Mouse (Mus musculus): ENCODE data around the gene Dnajb3.
"Not testable (repeated sequence)": the region's sequence is repeated elsewhere in the genome, so short reads cannot be mapped to it uniquely, and the experiment has no call there.

The Dnajb3 gene

GRCm38 (mm10) chr1:88231803-88232499 is 26.4 kb upstream of the Dnajb3 start:
- no peak for DNase-seq (ENCODE audit: low spot score in 2 of 2)

GRCm38 (mm10) chr1:88230981-88231802 is 25.6 kb upstream of the Dnajb3 start:
- DNase-seq (ENCODE audit: low spot score in 2 of 2) = no peak

- no peak for DNase-seq (ENCODE audit: low spot score in 2 of 2)
Observed at GRCm38 (mm10) chr1:88230421-88230820, 24.8 kb upstream of the Dnajb3 start.

- DNase-seq (ENCODE audit: low spot score in 2 of 2) = no peak
Observed at GRCm38 (mm10) chr1:88229986-88230385, 24.4 kb upstream of the Dnajb3 start.

GRCm38 (mm10) chr1:88229566-88229965 is 24.0 kb upstream of the Dnajb3 start:
- no peak for DNase-seq (ENCODE audit: low spot score in 2 of 2)

- DNase-seq (ENCODE audit: low spot score in 2 of 2) = peak in 1 of 2 experiments; percentile 7
Observed at GRCm38 (mm10) chr1:88228121-88228520, 22.5 kb upstream of the Dnajb3 start.

- DNase-seq (ENCODE audit: low spot score in 2 of 2) = no peak
Observed at GRCm38 (mm10) chr1:88227482-88227881, 21.9 kb upstream of the Dnajb3 start.

GRCm38 (mm10) chr1:88226670-88227379 is 21.2 kb upstream of the Dnajb3 start, which contains the start of gene Mroh2a:
Gene Mroh2a, plus strand, starts transcription at chr1:88226986.
- peak in 1 of 2 experiments; percentile 19 for DNase-seq (ENCODE audit: low spot score in 2 of 2)

- DNase-seq (ENCODE audit: low spot score in 2 of 2) = no peak
Observed at GRCm38 (mm10) chr1:88225741-88226140, 20.2 kb upstream of the Dnajb3 start.

- DNase-seq (ENCODE audit: low spot score in 2 of 2) = not testable (repeated sequence)
Observed at GRCm38 (mm10) chr1:88225301-88225700, 19.7 kb upstream of the Dnajb3 start.

GRCm38 (mm10) chr1:88224029-88224776 is 18.6 kb upstream of the Dnajb3 start:
- DNase-seq (ENCODE audit: low spot score in 2 of 2) = no peak

- DNase-seq (ENCODE audit: low spot score in 2 of 2) = peak in 1 of 2 experiments; percentile 8
Observed at GRCm38 (mm10) chr1:88223591-88223990, 18.0 kb upstream of the Dnajb3 start.

GRCm38 (mm10) chr1:88223011-88223515 is 17.5 kb upstream of the Dnajb3 start:
- not testable (repeated sequence) for DNase-seq (ENCODE audit: low spot score in 2 of 2)

- DNase-seq (ENCODE audit: low spot score in 2 of 2) = no peak
Observed at GRCm38 (mm10) chr1:88222216-88222615, 16.6 kb upstream of the Dnajb3 start.

GRCm38 (mm10) chr1:88220336-88220735 is 14.8 kb upstream of the Dnajb3 start:
- no peak for DNase-seq (ENCODE audit: low spot score in 2 of 2)

- DNase-seq (ENCODE audit: low spot score in 2 of 2) = no peak
Observed at GRCm38 (mm10) chr1:88219054-88219453, 13.5 kb upstream of the Dnajb3 start.

GRCm38 (mm10) chr1:88218591-88218990 is 13.0 kb upstream of the Dnajb3 start:
- DNase-seq (ENCODE audit: low spot score in 2 of 2) = no peak

GRCm38 (mm10) chr1:88218051-88218450 is 12.5 kb upstream of the Dnajb3 start:
- peak in 1 of 2 experiments; percentile 11 for DNase-seq (ENCODE audit: low spot score in 2 of 2)

GRCm38 (mm10) chr1:88217576-88217975 is 12.0 kb upstream of the Dnajb3 start:
- DNase-seq (ENCODE audit: low spot score in 2 of 2) = no peak

GRCm38 (mm10) chr1:88217144-88217543 is 11.6 kb upstream of the Dnajb3 start:
- DNase-seq (ENCODE audit: low spot score in 2 of 2) = no peak

GRCm38 (mm10) chr1:88216551-88216950 is 11.0 kb upstream of the Dnajb3 start:
- no peak for DNase-seq (ENCODE audit: low spot score in 2 of 2)

Data from frontal cortex, postnatal 10 days (tissue).